Mouse (Mus musculus): ENCODE data around the gene Rev1. TPM values are rescaled to one million over a fixed set of nuclear protein-coding genes. Genes with fewer than 3 reads are reported as not detected.

Rev1 gene
- total and polyA plus RNA-seq, 3 experiments, result 22.9 to 25.7 (median 23.4) TPM

DNA sequence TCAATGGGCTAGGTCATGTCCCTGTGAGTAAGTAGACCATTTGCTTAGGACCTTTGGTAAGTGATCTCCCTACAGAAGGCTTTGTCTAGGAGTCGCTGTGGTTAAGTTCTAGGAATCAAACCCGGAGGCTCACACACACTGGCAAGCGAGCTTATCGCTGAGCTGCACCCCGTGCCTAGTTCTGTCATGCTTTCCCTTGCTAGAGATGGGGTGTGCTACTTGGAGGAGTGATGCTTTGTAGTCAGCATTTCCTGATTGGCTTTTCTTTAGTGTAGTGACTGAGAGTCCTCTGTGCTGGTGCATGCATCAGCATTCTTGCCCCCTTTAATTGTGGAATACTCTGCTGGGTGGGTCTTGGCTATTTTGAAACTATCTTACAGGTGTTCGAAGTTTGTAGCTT, 118.0 kb downstream of the Rev1 start:
- peaks cover 12 to 62% of the 10 kb centered on the region in 2 experiments for H3K4me1 ChIP-seq (ENCODE audit: control insufficient read depth in 1 of 2, insufficient read depth in 2 of 2)
- no peak overlapping the region for H3K9ac ChIP-seq (ENCODE audit: insufficient read depth, low read depth)
- TF ChIP-seq POLR2AphosphoS2 (IDR thresholded peaks at IDR 0.05; ENCODE audit: low read depth, low read length) (no peak), USF2 (conservative IDR thresholded peaks at IDR 0.05; ENCODE audit: low read depth, low read length) (no peak), MAX (IDR thresholded peaks at IDR 0.05; ENCODE audit: low read length) (no peak), MXI1 (IDR thresholded peaks at IDR 0.05; ENCODE audit: low read depth, low read length) (peak; percentile 65; the same call in 1 of the 2 replicates)
- H3K4me2 ChIP-seq (ENCODE audit: insufficient read depth, low read depth, poor library complexity, severe bottlenecking), result peak overlapping the region; percentile 98
- dilution Hi-C loops (cut with MboI; ENCODE audit: extremely low pct_ligation_motif_present, extremely low pct_unique_long_range_greater_than_20kb, low sequenced_read_pairs) (no loop called here), in situ Hi-C loops (cut with MboI; ENCODE audit: low pct_ligation_motif_present, low pct_unique_long_range_greater_than_20kb, low sequenced_read_pairs) (no loop called here)
- peaks cover 70% of the 10 kb centered on the region for H3K79me2 ChIP-seq (replicated peaks; ENCODE audit: control insufficient read depth, extremely low read depth, insufficient read depth, poor library complexity, severe bottlenecking)
- DNase-seq (ENCODE audit: extremely low read depth), result peak; percentile 58
- H3K27ac ChIP-seq (ENCODE audit: insufficient read depth, low read depth), result peak overlapping the region; percentile 62
- peaks cover 0 to 15% of the 10 kb centered on the region in 2 experiments for H3K36me3 ChIP-seq (replicated peaks in 1 of 2; ENCODE audit: control insufficient read depth in 1 of 2, insufficient read depth in 1 of 2, low read length in 1 of 2)
- H3K27me3 ChIP-seq (replicated peaks), result no peaks in the 10 kb centered on the region
- H3K4me3 ChIP-seq (replicated peaks in 1 of 3; ENCODE audit: low read depth in 2 of 3, low read length in 2 of 3, poor library complexity in 1 of 3), result peak overlapping the region; percentile 9 to 36 (median 18)
- H3K9me3 ChIP-seq (replicated peaks; ENCODE audit: low read length), result no peaks in the 10 kb centered on the region

GRCm38 (mm10) chr1:38006741-38007140, 122.9 kb downstream of the Rev1 start:
- Histone ChIP-seq H3K27me3 (replicated peaks) (no peaks in the 10 kb centered on the region), H3K9ac (ENCODE audit: insufficient read depth, low read depth) (no peak overlapping the region), H3K9me3 (replicated peaks; ENCODE audit: low read length) (no peaks in the 10 kb centered on the region), H3K79me2 (replicated peaks; ENCODE audit: control insufficient read depth, extremely low read depth, insufficient read depth, poor library complexity, severe bottlenecking) (peaks cover 78% of the 10 kb centered on the region), H3K4me2 (ENCODE audit: insufficient read depth, low read depth, poor library complexity, severe bottlenecking) (no peak overlapping the region), H3K4me3 (replicated peaks in 1 of 3; ENCODE audit: low read depth in 2 of 3, low read length in 2 of 3, poor library complexity in 1 of 3) (no peak overlapping the region), H3K4me1 (ENCODE audit: control insufficient read depth in 1 of 2, insufficient read depth in 2 of 2) (peaks cover 10 to 57% of the 10 kb centered on the region in 2 experiments; a peak in 3 of 4 replicates), H3K27ac (ENCODE audit: insufficient read depth, low read depth) (no peak overlapping the region), H3K36me3 (replicated peaks in 1 of 2; ENCODE audit: control insufficient read depth in 1 of 2, insufficient read depth in 1 of 2, low read length in 1 of 2) (peaks cover 0 to 23% of the 10 kb centered on the region in 2 experiments)
- TF ChIP-seq TCF12 (IDR thresholded peaks at IDR 0.05; ENCODE audit: low read depth, low read length) (no peak), NELFE (IDR thresholded peaks at IDR 0.05; ENCODE audit: low read depth, low read length) (no peak), MEF2A (IDR thresholded peaks at IDR 0.05; ENCODE audit: borderline replicate concordance, low read depth, low read length) (no peak), CHD2 (IDR thresholded peaks at IDR 0.05; ENCODE audit: low read length) (no peak), ZMIZ1 (IDR thresholded peaks at IDR 0.05; ENCODE audit: low read depth, low read length) (no peak), MAZ (IDR thresholded peaks at IDR 0.05; ENCODE audit: low read depth, low read length) (no peak), NRF1 (IDR thresholded peaks at IDR 0.05; ENCODE audit: low read depth, low read length) (no peak), POLR2A (IDR thresholded peaks at IDR 0.05; ENCODE audit: low read depth, low read length) (no peak), TBP (conservative IDR thresholded peaks at IDR 0.05; ENCODE audit: low read depth, low read length) (no peak), MXI1 (IDR thresholded peaks at IDR 0.05; ENCODE audit: low read depth, low read length) (no peak)
- dilution Hi-C loops (cut with MboI; ENCODE audit: extremely low pct_ligation_motif_present, extremely low pct_unique_long_range_greater_than_20kb, low sequenced_read_pairs), result no loop called here
- DNase-seq (ENCODE audit: extremely low read depth), result no peak
- in situ Hi-C loops (cut with MboI; ENCODE audit: low pct_ligation_motif_present, low pct_unique_long_range_greater_than_20kb, low sequenced_read_pairs), result loop anchor here (10.0 kb wide), 1 partner anchor 118 kb away; the partner anchor contains the start of gene Rev1

DNA sequence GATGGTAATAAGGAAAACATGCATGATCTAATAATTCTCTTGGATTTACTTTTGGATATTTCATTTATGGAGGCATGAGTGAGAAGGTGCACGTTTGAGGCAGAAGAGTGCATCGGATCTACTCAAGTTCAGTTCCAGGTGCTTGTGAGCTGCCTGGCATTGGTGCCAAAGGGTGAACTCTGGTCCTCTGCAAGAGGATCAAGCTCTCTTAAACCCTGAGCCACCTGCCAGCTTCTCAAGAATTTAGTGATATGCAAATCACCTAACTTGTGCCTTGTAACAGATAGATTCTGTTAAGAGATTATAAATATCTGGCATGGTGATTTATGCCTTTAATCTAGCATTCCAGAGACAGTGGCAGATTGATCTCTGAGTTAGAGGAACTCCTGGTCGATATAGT, 126.6 kb downstream of the Rev1 start:
- H3K27me3 ChIP-seq (replicated peaks), result no peaks in the 10 kb centered on the region
- no peak for TF ChIP-seq EP300 (IDR thresholded peaks at IDR 0.05; ENCODE audit: low read length)
- TF ChIP-seq ETS1 (conservative IDR thresholded peaks at IDR 0.05; ENCODE audit: low read depth, low read length), result no peak
- no peak for TF ChIP-seq NRF1 (IDR thresholded peaks at IDR 0.05; ENCODE audit: low read depth, low read length)
- TF ChIP-seq POLR2A (IDR thresholded peaks at IDR 0.05; ENCODE audit: low read depth, low read length), result no peak
- TF ChIP-seq RCOR1 (conservative IDR thresholded peaks at IDR 0.05; ENCODE audit: low read depth, low read length), result no peak
- TF ChIP-seq UBTF (IDR thresholded peaks at IDR 0.05; ENCODE audit: low read depth, low read length), result no peak
- no peak for TF ChIP-seq PAX5 (IDR thresholded peaks at IDR 0.05; ENCODE audit: low read length)
- no peak for TF ChIP-seq CHD2 (IDR thresholded peaks at IDR 0.05; ENCODE audit: low read length)
- no peak for TF ChIP-seq ZKSCAN1 (IDR thresholded peaks at IDR 0.05; ENCODE audit: borderline replicate concordance, low read depth, low read length)
- no peak for TF ChIP-seq ZNF384 (IDR thresholded peaks at IDR 0.05; ENCODE audit: low read depth, low read length)
- no peak for TF ChIP-seq TCF12 (IDR thresholded peaks at IDR 0.05; ENCODE audit: low read depth, low read length)
- TF ChIP-seq POLR2AphosphoS2 (IDR thresholded peaks at IDR 0.05; ENCODE audit: low read depth, low read length), result no peak
- no peak for TF ChIP-seq USF2 (conservative IDR thresholded peaks at IDR 0.05; ENCODE audit: low read depth, low read length)
- no peak for TF ChIP-seq CTCF (conservative IDR thresholded peaks at IDR 0.05 in 1 of 2, IDR thresholded peaks at IDR 0.05 in 1 of 2; ENCODE audit: low read depth in 2 of 2, low read length in 2 of 2)
- no peak for TF ChIP-seq USF1 (IDR thresholded peaks at IDR 0.05; ENCODE audit: low read depth, low read length)
- no peak for TF ChIP-seq GABPA (IDR thresholded peaks at IDR 0.05; ENCODE audit: insufficient replicate concordance, low read depth, low read length)
- no peak for TF ChIP-seq SIN3A (IDR thresholded peaks at IDR 0.05; ENCODE audit: low read length)
- no peak overlapping the region for H3K4me3 ChIP-seq (replicated peaks in 1 of 3; ENCODE audit: low read depth in 2 of 3, low read length in 2 of 3, poor library complexity in 1 of 3)
- H3K9ac ChIP-seq (ENCODE audit: insufficient read depth, low read depth), result no peak overlapping the region
- no peak overlapping the region for H3K4me2 ChIP-seq (ENCODE audit: insufficient read depth, low read depth, poor library complexity, severe bottlenecking)
- in situ Hi-C loops (cut with MboI; ENCODE audit: low pct_ligation_motif_present, low pct_unique_long_range_greater_than_20kb, low sequenced_read_pairs) (loop anchor here (10.0 kb wide), 1 partner anchor 122 kb away; the partner anchor contains the start of gene Rev1), dilution Hi-C loops (cut with MboI; ENCODE audit: extremely low pct_ligation_motif_present, extremely low pct_unique_long_range_greater_than_20kb, low sequenced_read_pairs) (no loop called here)
- H3K9me3 ChIP-seq (replicated peaks; ENCODE audit: low read length), result no peaks in the 10 kb centered on the region
- no peak for DNase-seq (ENCODE audit: extremely low read depth)
- peaks cover 6 to 38% of the 10 kb centered on the region in 2 experiments; a peak in 3 of 4 replicates for H3K4me1 ChIP-seq (ENCODE audit: control insufficient read depth in 1 of 2, insufficient read depth in 2 of 2)
- H3K36me3 ChIP-seq (replicated peaks in 1 of 2; ENCODE audit: control insufficient read depth in 1 of 2, insufficient read depth in 1 of 2, low read length in 1 of 2), result peaks cover 0 to 25% of the 10 kb centered on the region in 2 experiments
- H3K79me2 ChIP-seq (replicated peaks; ENCODE audit: control insufficient read depth, extremely low read depth, insufficient read depth, poor library complexity, severe bottlenecking), result peaks cover 87% of the 10 kb centered on the region
- no peak overlapping the region for H3K27ac ChIP-seq (ENCODE audit: insufficient read depth, low read depth)

Data from CH12.LX (cell line).